Mouse (Mus musculus): ENCODE data around the gene Cmtm4. TPM values are rescaled to one million over a fixed set of nuclear protein-coding genes. Genes with fewer than 3 reads are reported as not detected.

The Cmtm4 gene
- polyA plus RNA-seq, 1 experiment from 2014 or later = 1.7 TPM

DNA sequence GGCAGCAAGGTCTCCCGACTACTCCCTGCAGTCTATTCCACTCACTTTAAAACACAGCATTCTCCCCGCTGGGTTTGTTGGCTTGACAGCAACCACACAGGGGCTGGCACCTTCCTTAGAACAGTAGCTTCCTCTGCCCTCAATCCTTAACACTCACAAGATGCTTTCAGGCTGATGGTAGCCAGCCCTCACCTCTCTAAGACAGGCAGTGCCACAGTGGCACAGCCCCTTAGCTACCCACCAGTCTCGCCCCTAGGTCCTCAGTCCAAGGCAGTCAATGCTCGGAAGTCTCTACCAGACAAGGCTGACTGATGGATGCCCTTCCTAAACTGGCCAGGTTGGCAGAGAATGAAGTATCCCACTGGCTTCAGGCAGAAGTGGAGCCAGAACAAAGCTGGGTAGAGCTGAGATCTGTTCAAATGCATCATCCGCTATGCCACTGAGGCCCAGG lies 14.6 kb downstream of the Cmtm4 start:
- WGBS = 85% methylated on average over 5 of the region's 5 CpGs
- Histone ChIP-seq H3K4me3 (no peak overlapping the region), H3K27me3 (ENCODE audit: low read depth, poor library complexity, severe bottlenecking) (no peaks in the 10 kb centered on the region), H3K36me3 (no peaks in the 10 kb centered on the region), H3K9me3 (replicated peaks) (no peaks in the 10 kb centered on the region), H3K27ac (replicated peaks) (no peak overlapping the region), H3K4me1 (peaks cover 53% of the 10 kb centered on the region)
- DNase-seq (ENCODE audit: low spot score) = no peak

DNA sequence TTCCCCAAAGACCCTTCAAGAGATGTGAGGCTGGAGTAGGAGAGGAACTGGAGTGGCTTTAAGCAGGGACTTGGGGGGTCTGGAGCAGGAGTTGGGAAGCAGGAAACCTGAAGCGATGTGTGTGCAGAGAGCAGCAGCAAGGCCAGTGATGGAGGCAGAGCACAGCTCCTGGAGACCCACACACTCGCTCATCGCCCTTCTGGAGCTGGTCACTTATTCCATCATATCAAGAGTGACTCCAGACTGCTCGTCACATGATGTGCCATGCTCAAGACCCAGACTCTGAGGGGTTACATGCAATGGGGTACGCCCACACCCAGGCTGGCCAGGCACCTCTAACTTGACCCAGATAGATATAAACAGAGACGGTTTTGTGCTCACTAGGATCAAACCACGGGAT lies 15.3 kb downstream of the Cmtm4 start:
- peaks cover 53% of the 10 kb centered on the region for H3K4me1 ChIP-seq
- WGBS = 94% methylated on average over 7 of the region's 7 CpGs
- H3K4me3 ChIP-seq = no peak overlapping the region
- H3K27ac ChIP-seq (replicated peaks) = no peak overlapping the region
- H3K27me3 ChIP-seq (ENCODE audit: low read depth, poor library complexity, severe bottlenecking) = no peaks in the 10 kb centered on the region
- H3K36me3 ChIP-seq = no peaks in the 10 kb centered on the region
- H3K9me3 ChIP-seq (replicated peaks) = no peaks in the 10 kb centered on the region
- DNase-seq (ENCODE audit: low spot score) = no peak

DNA sequence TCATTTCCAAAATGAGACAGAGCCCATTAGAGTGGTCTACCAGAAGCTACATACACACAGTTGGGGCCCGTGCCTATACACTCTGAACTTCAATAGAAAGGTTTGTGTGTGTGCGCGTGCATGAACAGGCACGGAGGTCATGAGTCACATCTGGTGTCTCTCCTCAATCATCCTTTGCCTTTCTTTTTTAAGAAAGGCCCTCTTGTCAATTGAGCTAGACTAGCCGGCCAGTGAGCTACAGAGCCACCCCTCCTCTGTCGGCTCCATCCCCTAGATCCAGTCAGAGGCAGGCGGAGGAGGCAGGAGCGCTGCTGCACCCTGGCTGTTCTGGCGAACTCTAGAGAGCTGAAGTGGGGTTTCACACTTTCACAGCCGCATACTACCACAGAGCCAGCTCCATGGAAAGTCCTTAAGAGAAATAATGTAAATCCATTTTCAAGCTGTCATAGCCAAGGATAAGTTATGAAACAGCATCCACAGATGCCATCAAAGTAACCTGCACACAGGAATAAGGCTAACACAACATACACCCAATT lies 16.2 kb downstream of the Cmtm4 start:
- peaks cover 59% of the 10 kb centered on the region for H3K4me1 ChIP-seq
- H3K36me3 ChIP-seq = no peaks in the 10 kb centered on the region
- 54% methylated on average over 10 of the region's 10 CpGs for WGBS
- H3K9me3 ChIP-seq (replicated peaks) = no peaks in the 10 kb centered on the region
- no peak overlapping the region for H3K4me3 ChIP-seq
- H3K27me3 ChIP-seq (ENCODE audit: low read depth, poor library complexity, severe bottlenecking) = no peaks in the 10 kb centered on the region
- DNase-seq (ENCODE audit: low spot score) = no peak
- H3K27ac ChIP-seq (replicated peaks) = no peak overlapping the region

DNA sequence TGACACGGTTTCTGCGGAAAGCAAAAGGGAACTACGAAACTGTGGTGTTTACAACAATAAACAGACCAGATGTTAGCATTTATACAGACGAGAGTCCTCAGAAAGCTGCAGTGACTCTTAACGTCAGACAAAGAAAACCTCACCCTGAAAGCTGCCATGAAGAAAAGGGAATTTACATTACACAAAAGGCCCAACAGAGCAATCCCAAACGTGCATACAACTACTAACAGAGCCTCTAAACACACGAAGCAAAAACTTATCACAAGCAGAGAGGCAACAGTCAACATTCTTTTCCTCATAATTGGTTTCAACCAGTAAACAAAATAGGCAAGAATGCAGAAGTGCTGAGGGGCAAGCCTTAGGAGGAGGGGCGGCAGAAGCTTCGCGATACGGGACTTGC lies 18.9 kb downstream of the Cmtm4 start:
- Histone ChIP-seq H3K36me3 (no peaks in the 10 kb centered on the region), H3K4me3 (no peak overlapping the region), H3K27me3 (ENCODE audit: low read depth, poor library complexity, severe bottlenecking) (no peaks in the 10 kb centered on the region), H3K4me1 (peaks cover 44% of the 10 kb centered on the region), H3K9me3 (replicated peaks) (no peaks in the 10 kb centered on the region), H3K27ac (replicated peaks) (peak overlapping the region; percentile 63; the same call in 1 of the 2 replicates)
- WGBS = 51% methylated on average over 11 of the region's 11 CpGs
- no peak for DNase-seq (ENCODE audit: low spot score)

DNA sequence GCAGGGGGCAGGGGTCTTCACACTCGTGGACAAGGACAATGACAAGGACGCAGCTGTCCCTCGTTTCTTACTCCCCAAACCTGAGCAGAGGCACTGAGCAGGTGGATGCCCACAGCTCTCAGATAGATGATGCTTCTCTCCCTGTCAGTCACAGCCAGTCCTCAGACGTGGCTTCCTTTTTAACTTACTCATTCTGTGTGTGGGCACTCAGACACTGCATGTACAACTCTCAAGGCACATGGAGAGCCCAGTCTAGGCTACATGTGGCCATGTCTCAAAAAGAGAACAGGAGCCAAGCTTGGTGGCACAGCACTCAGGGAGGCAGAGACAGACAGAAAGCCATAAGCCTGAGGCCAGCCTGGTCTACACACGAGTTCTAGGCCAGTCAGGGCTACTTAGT lies 19.6 kb downstream of the Cmtm4 start:
- Histone ChIP-seq H3K27me3 (ENCODE audit: low read depth, poor library complexity, severe bottlenecking) (no peaks in the 10 kb centered on the region), H3K4me3 (no peak overlapping the region), H3K4me1 (peaks cover 38% of the 10 kb centered on the region), H3K36me3 (no peaks in the 10 kb centered on the region), H3K9me3 (replicated peaks) (no peaks in the 10 kb centered on the region), H3K27ac (replicated peaks) (peak overlapping the region; percentile 59; the same call in 1 of the 2 replicates)
- WGBS = 71% methylated on average over 5 of the region's 5 CpGs
- DNase-seq (ENCODE audit: low spot score) = no peak

DNA sequence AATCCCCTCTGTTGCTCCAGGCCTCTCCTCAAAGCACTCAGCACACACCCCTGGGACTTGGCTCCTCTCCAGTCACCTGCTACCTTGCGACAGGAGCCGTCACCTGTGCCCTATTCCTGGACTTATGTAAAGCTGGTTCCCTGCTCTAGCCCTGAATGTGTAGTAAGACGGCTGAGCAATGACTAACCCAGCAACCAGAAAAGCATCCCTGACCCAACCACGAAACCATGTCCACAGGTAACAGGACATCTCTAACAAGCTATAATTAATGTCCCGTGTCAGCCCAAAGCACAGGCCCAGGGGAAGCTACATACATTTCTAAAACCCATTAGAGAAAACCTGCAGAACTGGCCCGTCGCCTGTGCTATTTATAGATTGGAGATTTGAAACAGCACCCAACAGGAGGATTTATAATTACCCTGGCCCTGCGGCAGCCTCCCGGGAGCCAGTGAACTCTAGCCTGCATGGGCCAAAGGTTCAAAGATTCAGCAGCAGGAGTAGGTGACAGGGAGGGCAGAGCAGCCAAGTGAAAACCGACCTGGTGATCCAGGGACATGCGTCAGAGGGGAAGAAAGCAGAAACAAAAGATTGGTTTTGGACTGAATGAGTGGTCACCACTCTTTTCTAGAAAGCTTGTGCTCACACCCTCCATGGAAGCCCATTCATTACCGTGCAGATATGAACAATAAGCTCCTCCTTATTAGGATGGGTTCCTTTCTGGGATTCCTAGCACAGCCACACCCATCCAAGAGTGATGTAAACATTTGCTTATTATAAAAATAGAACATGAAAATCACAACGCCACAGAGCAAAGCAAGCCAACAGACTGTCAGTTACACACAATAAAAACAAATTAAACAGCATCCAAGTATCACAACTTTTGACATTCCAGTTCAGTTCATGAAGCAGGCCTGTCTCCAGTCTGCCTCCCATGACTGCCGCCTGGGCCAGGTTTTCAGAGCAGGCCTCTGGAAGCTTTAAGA lies 20.5 kb downstream of the Cmtm4 start:
- 67% methylated on average over 14 of the region's 14 CpGs for WGBS
- H3K4me1 ChIP-seq = peaks cover 38% of the 10 kb centered on the region
- no peaks in the 10 kb centered on the region for H3K36me3 ChIP-seq
- no peak overlapping the region for H3K4me3 ChIP-seq
- peak overlapping the region; percentile 59; the same call in 1 of the 2 replicates for H3K27ac ChIP-seq (replicated peaks)
- H3K9me3 ChIP-seq (replicated peaks) = no peaks in the 10 kb centered on the region
- DNase-seq (ENCODE audit: low spot score) = no peak
- no peaks in the 10 kb centered on the region for H3K27me3 ChIP-seq (ENCODE audit: low read depth, poor library complexity, severe bottlenecking)

DNA sequence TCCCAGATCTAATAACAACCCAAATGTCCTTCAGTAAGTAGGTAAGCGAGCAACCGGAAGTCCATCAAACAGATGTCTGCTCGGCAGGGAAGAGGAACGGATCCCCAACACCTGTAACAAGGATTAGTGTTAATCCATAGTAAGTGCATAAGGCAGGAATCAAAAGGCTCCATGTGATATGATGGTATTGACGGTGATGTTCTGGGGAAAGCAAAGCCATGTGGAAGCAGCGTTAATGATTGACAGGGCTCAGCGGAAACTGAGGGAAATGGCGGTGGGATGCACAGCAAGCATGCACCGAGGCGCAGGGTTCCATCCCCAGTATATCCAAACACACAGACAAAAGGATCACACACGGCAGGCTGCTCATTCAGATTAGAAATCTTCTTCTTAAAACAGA lies 21.3 kb downstream of the Cmtm4 start:
- Histone ChIP-seq H3K36me3 (no peaks in the 10 kb centered on the region), H3K9me3 (replicated peaks) (no peaks in the 10 kb centered on the region), H3K27me3 (ENCODE audit: low read depth, poor library complexity, severe bottlenecking) (no peaks in the 10 kb centered on the region), H3K27ac (replicated peaks) (no peak overlapping the region), H3K4me1 (peaks cover 41% of the 10 kb centered on the region), H3K4me3 (no peak overlapping the region)
- WGBS = 77% methylated on average over 11 of the region's 11 CpGs
- no peak for DNase-seq (ENCODE audit: low spot score)

DNA sequence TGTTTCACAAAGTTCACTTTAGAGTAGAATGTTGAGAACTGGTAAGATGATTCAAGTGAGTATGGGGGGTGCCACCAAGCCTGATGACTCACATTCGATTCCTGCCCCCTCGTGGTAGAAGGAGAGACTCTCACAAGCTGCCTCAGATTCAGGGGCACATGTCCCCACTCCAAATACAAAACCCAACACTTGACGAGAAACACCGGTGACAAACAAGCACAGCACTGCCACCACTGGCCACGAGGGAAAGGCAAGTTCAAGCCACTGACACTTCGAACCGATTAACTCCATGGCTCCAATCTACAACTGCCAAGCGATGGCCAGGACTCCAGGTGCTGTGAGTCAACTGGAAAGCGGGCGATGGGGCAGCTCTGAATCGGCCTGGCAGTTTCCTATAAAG lies 21.8 kb downstream of the Cmtm4 start:
- Histone ChIP-seq H3K36me3 (no peaks in the 10 kb centered on the region), H3K4me1 (peaks cover 41% of the 10 kb centered on the region), H3K27ac (replicated peaks) (no peak overlapping the region), H3K9me3 (replicated peaks) (no peaks in the 10 kb centered on the region), H3K4me3 (no peak overlapping the region), H3K27me3 (ENCODE audit: low read depth, poor library complexity, severe bottlenecking) (no peaks in the 10 kb centered on the region)
- 86% methylated on average over 11 of the region's 11 CpGs for WGBS
- no peak for DNase-seq (ENCODE audit: low spot score)

DNA sequence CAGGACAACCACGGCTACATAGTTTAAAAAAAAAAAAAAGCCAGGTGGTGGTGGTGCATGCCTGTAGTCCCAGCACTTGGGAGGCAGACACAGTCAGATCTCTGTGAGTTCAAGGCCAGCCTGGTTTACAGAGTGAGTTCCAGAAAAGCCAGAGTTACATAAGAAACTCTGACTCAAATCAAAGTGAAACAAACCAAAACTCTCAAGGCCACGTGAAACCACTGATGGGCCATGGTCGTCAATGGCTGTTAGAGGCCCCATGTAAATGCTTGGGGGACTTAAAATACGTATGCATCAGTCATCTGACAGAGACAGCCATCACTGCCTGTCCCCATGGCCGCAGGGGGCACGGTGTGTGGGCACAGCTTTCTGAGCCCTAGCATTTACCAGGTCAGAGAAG lies 24.5 kb downstream of the Cmtm4 start:
- WGBS = 89% methylated on average over 6 of the region's 6 CpGs
- DNase-seq (ENCODE audit: low spot score) = no peak
- peaks cover 37% of the 10 kb centered on the region for H3K4me1 ChIP-seq
- H3K9me3 ChIP-seq (replicated peaks) = no peaks in the 10 kb centered on the region
- no peaks in the 10 kb centered on the region for H3K36me3 ChIP-seq
- no peaks in the 10 kb centered on the region for H3K27me3 ChIP-seq (ENCODE audit: low read depth, poor library complexity, severe bottlenecking)
- H3K4me3 ChIP-seq = no peak overlapping the region
- no peak overlapping the region for H3K27ac ChIP-seq (replicated peaks)

DNA sequence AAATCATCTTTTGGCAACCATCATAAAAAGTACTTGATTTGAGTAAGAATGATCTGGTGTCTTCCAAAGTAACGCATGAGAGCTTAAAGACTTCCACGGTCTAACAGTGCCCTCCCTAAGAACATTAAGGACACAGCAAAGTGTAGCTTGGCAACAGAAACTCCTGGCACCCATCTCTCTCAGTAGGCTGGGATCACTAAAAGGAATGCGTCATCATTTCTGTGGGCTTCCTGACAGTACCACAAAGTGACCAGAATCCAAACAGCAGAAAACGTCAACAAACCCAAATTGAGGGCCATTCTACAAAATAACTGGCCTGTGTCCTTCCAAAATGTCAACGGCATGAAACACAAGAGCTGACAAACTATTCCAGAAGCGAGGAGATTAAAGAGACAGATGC lies 25.5 kb downstream of the Cmtm4 start:
- whole genome bisulfite sequencing = 83% methylated on average over 6 of the region's 6 CpGs
- no peak overlapping the region for H3K27ac ChIP-seq (replicated peaks)

DNA sequence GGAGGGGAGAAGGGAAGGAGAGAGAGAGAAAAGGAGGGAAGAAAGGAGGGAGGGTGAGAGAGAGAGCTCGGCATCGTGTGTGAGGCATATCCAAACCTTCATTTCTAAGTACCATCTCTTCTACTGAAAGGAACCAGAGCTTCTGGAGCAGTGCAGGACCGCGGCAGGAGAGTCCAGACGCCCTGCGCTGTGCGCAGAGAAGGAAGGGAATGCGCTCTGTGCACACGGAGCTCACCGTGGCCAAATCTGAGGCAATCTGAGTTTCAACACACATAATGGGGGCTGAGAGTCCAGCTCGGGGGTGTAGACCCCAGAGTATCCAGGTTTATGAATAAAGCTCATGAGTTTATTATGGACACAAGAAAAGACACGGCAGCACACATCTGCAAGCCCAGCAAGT lies 26.0 kb downstream of the Cmtm4 start:
- H3K27me3 ChIP-seq (ENCODE audit: low read depth, poor library complexity, severe bottlenecking) = no peaks in the 10 kb centered on the region
- DNase-seq (ENCODE audit: low spot score) = no peak
- H3K4me3 ChIP-seq = no peak overlapping the region
- no peaks in the 10 kb centered on the region for H3K9me3 ChIP-seq (replicated peaks)
- WGBS = 87% methylated on average over 12 of the region's 12 CpGs
- H3K4me1 ChIP-seq = peaks cover 28% of the 10 kb centered on the region
- no peak overlapping the region for H3K27ac ChIP-seq (replicated peaks)
- H3K36me3 ChIP-seq = no peaks in the 10 kb centered on the region

More for the DNA sequence above, 25.5 kb downstream of the Cmtm4 start:
- peaks cover 32% of the 10 kb centered on the region for H3K4me1 ChIP-seq
- H3K36me3 ChIP-seq = no peaks in the 10 kb centered on the region
- no peaks in the 10 kb centered on the region for H3K27me3 ChIP-seq (ENCODE audit: low read depth, poor library complexity, severe bottlenecking)
- no peak overlapping the region for H3K4me3 ChIP-seq
- DNase-seq (ENCODE audit: low spot score) = no peak
- no peaks in the 10 kb centered on the region for H3K9me3 ChIP-seq (replicated peaks)

DNA sequence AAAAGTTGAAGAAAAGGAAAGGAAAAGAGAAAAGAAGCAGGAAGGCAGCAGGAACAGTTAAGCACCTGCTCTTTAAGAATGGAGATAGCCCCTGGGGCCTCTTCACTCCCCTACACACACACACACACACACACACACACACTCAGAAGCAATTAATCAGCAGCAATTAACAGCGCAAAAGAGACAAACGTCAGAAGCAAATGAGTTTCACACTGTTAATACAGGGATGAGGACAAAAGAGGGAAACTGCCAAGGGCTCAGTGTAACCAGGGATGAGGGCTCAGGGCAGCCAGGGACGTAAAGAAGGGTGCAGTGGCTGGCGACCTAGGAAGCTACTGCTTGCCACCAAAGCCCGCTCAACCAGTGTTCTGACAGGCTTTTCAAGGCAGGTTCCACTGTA lies 28.2 kb downstream of the Cmtm4 start:
- no peak overlapping the region for H3K4me3 ChIP-seq
- DNase-seq (ENCODE audit: low spot score) = no peak
- 73% methylated on average over 5 of the region's 5 CpGs for WGBS

DNA sequence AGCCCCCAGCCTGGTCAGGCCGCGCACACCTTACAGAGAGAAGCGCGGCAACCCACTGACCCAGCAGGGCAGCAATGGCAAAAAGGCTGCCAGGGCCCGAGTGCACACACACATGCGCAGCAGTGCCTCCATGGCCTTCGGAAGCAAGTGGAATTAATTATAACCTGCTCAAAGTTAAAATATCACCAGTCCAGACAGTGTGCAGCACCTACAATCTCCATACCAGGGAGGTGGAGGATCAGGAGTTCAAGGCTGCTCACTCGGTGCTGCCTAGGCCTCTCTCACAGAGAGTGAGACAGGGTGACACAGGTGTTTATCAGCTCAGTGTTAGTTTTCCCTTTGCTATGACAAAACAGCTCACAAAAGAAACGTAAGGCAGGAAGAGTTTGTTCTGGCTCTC lies 29.9 kb downstream of the Cmtm4 start:
- Histone ChIP-seq H3K27me3 (ENCODE audit: low read depth, poor library complexity, severe bottlenecking) (no peaks in the 10 kb centered on the region), H3K9me3 (replicated peaks) (no peaks in the 10 kb centered on the region), H3K27ac (replicated peaks) (no peak overlapping the region; the same call in 1 of the 2 replicates), H3K4me3 (no peak overlapping the region), H3K4me1 (peaks cover 16% of the 10 kb centered on the region), H3K36me3 (no peaks in the 10 kb centered on the region)
- no peak for DNase-seq (ENCODE audit: low spot score)
- WGBS = 91% methylated on average over 9 of the region's 9 CpGs

More for the DNA sequence above, 28.2 kb downstream of the Cmtm4 start:
- H3K27ac ChIP-seq (replicated peaks) = no peak overlapping the region
- H3K36me3 ChIP-seq = no peaks in the 10 kb centered on the region
- H3K27me3 ChIP-seq (ENCODE audit: low read depth, poor library complexity, severe bottlenecking) = no peaks in the 10 kb centered on the region
- H3K4me1 ChIP-seq = peaks cover 19% of the 10 kb centered on the region
- no peaks in the 10 kb centered on the region for H3K9me3 ChIP-seq (replicated peaks)

All from midbrain, embryonic 10.5 days (tissue).